Mouse (Mus musculus) heart, postnatal 36 days (tissue): ENCODE results near the gene Rft1. TPM values are rescaled to one million over a fixed set of nuclear protein-coding genes. Genes with fewer than 3 reads are reported as not detected.

ENCODE experiments used
- DNase-seq, 2 experiments: peaks; one replicate each; pipeline ENCODE4 v3.0.0; 2021 to 2022
- intact Hi-C: fragments of 180-260 bp; cut with DNase I; formaldehyde crosslinking; loops from one replicate; pipeline ENCODE4 v1.15.1; 2025
- total RNA-seq, 2 experiments: library from RNA; stranded (reverse); gene quantifications; 2 replicates each; pipeline ENCODE4 v1.2.3; 2021

The Rft1 gene
- 1 to 10 TPM; 6.8 to 7.4 TPM for total RNA-seq

GRCm38 (mm10) chr14:30653943-30654659, at the start of gene Rft1:
Gene Rft1, plus strand, starts transcription at chr14:30654360.
- intact Hi-C loops = loop anchor here (2.0 to 5.0 kb wide), 2 partner anchors 42 to 61 kb away; no protein-coding TSS in a partner anchor
- peak; percentile 99 for DNase-seq

GRCm38 (mm10) chr14:30606817-30607216, 47.3 kb upstream of the Rft1 start:
- intact Hi-C loops = no loop called here
- no peak for DNase-seq

- intact Hi-C loops = no loop called here
- DNase-seq = no peak
These were observed 46.5 kb upstream of the Rft1 start for GRCm38 (mm10) chr14:30607696-30608095.

GRCm38 (mm10) chr14:30608176-30608575, 46.0 kb upstream of the Rft1 start:
- intact Hi-C loops = no loop called here
- no peak for DNase-seq

GRCm38 (mm10) chr14:30609499-30609898, 44.7 kb upstream of the Rft1 start:
- intact Hi-C loops = no loop called here

GRCm38 (mm10) chr14:30610304-30610703, 43.9 kb upstream of the Rft1 start:
- DNase-seq = no peak
- intact Hi-C loops = loop anchor here (5.0 kb wide), 1 partner anchor 42 kb away; the partner anchor contains the start of gene Rft1

More at GRCm38 (mm10) chr14:30609499-30609898, 44.7 kb upstream of the Rft1 start:
- no peak for DNase-seq

GRCm38 (mm10) chr14:30610940-30611339, 43.2 kb upstream of the Rft1 start:
- intact Hi-C loops = loop anchor here (5.0 kb wide), 1 partner anchor 41 kb away; the partner anchor contains the start of gene Rft1
- no peak for DNase-seq

- peak; percentile 85 to 90 for DNase-seq
- intact Hi-C loops = loop anchor here (2.0 to 5.0 kb wide), 2 partner anchors 20 to 40 kb away; partner anchors contain the start of gene Rft1
These were observed 41.6 kb upstream of the Rft1 start for GRCm38 (mm10) chr14:30612523-30612922.

GRCm38 (mm10) chr14:30612962-30613715, 41.0 kb upstream of the Rft1 start:
- intact Hi-C loops = loop anchor here (2.0 to 5.0 kb wide), 2 partner anchors 20 to 39 kb away; partner anchors contain the start of gene Rft1
- DNase-seq = no peak

GRCm38 (mm10) chr14:30616751-30617150, 37.4 kb upstream of the Rft1 start:
- DNase-seq = no peak
- intact Hi-C loops = loop anchor here (2.0 kb wide), 1 partner anchor 20 kb away; no protein-coding TSS in a partner anchor

GRCm38 (mm10) chr14:30618746-30619275, 35.3 kb upstream of the Rft1 start:
- intact Hi-C loops = no loop called here
- no peak for DNase-seq

GRCm38 (mm10) chr14:30619982-30620578, 34.1 kb upstream of the Rft1 start:
- peak in 1 of 2 experiments; percentile 40 for DNase-seq
- intact Hi-C loops = loop anchor here (5.0 kb wide), 1 partner anchor 37 kb away; no protein-coding TSS in a partner anchor

GRCm38 (mm10) chr14:30622130-30622529, 32.0 kb upstream of the Rft1 start:
- DNase-seq = no peak
- intact Hi-C loops = loop anchor here (5.0 kb wide), 1 partner anchor 35 kb away; no protein-coding TSS in a partner anchor

GRCm38 (mm10) chr14:30622556-30622955, 31.6 kb upstream of the Rft1 start:
- intact Hi-C loops = loop anchor here (5.0 kb wide), 1 partner anchor 35 kb away; no protein-coding TSS in a partner anchor
- no peak for DNase-seq

- DNase-seq = no peak
- intact Hi-C loops = loop anchor here (5.0 kb wide), 1 partner anchor 33 kb away; no protein-coding TSS in a partner anchor
These were observed 29.9 kb upstream of the Rft1 start for GRCm38 (mm10) chr14:30624277-30624721.

GRCm38 (mm10) chr14:30625131-30625807, 28.9 kb upstream of the Rft1 start:
- intact Hi-C loops = no loop called here
- DNase-seq = peak; percentile 53 to 60

GRCm38 (mm10) chr14:30625856-30626726, 28.1 kb upstream of the Rft1 start, which contains the start of gene Prkcd:
Gene Prkcd, minus strand, starts transcription at chr14:30626210.
- intact Hi-C loops = no loop called here
- peak; percentile 84 for DNase-seq
